Mouse (Mus musculus): Measurements from ENCODE around the gene Nkpd1. TPM values are rescaled to one million over a fixed set of nuclear protein-coding genes. Genes with fewer than 3 reads are reported as not detected.
"Not testable (repeated sequence)": the region's sequence is repeated elsewhere in the genome, so short reads cannot be mapped to it uniquely, and the experiment has no call there.

Gene Nkpd1
- polyA plus RNA-seq, 1 experiment from 2014 or later: 0.14 TPM

DNA sequence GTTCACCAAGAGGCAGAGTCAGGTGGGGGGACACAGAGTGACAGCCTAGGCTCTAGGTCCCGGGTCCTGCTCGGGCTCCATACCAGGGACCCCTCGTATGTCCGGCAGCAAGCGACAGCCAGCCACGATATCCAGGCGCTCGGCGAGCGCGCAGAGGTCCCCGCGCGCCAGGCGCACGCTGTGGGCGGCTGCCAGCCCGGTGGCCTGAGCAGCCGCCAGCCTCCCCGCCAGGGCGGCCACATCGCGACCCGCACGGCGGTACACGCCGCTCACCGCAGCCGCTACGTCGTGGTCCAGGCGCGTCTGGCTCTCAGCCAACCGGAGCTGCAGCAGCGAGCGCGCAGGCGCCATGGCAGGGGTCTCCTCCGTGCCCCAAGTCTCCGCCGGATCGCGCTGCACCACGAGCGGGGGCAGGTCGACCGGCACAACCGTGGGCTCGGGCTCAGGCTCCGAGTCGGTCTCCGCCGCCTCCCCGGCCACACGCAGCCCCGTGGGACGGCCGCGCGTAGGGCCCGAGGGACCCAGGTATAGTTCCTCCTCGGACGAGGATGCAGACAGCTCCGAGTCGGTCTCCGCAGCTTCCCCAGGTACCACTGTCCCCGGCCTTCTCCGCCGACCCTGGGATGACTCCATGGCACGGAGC, 10.5 kb upstream of the Nkpd1 start:
- peaks cover 15% of the 10 kb centered on the region for H3K4me1 ChIP-seq (replicated peaks)
- peak overlapping the region; percentile 76 for H3K9ac ChIP-seq (replicated peaks)
- peak overlapping the region; percentile 72; the same call in 1 of the 2 replicates for H3K27ac ChIP-seq
- under 1% methylated on average over 71 of the region's 71 CpGs for WGBS
- H3K4me3 ChIP-seq (replicated peaks): peak overlapping the region; percentile 81
- 0 out of 2 replicates have a peak, but pooled peaks cover 3% of the 10 kb centered on the region for H3K36me3 ChIP-seq
- peak overlapping the region; percentile 94 for H3K4me2 ChIP-seq
- no peaks in the 10 kb centered on the region for H3K27me3 ChIP-seq
- no peak for ATAC-seq (ENCODE audit: insufficient number of reproducible peaks, insufficient read depth, low FRiP score, low TSS enrichment, low read depth)
- no peaks in the 10 kb centered on the region for H3K9me3 ChIP-seq

- no peaks in the 10 kb centered on the region for H3K9me3 ChIP-seq
- no peaks in the 10 kb centered on the region for H3K27me3 ChIP-seq
- H3K4me1 ChIP-seq (replicated peaks): peaks cover 15% of the 10 kb centered on the region
- ATAC-seq (ENCODE audit: insufficient number of reproducible peaks, insufficient read depth, low FRiP score, low TSS enrichment, low read depth): no peak
- WGBS: 5% methylated on average over 18 of the region's 18 CpGs
- peak overlapping the region; percentile 72; the same call in 1 of the 2 replicates for H3K27ac ChIP-seq
- H3K9ac ChIP-seq (replicated peaks): peak overlapping the region; percentile 76
- H3K4me2 ChIP-seq: peak overlapping the region; percentile 94
- H3K36me3 ChIP-seq: 0 out of 2 replicates have a peak, but pooled peaks cover 3% of the 10 kb centered on the region
- H3K4me3 ChIP-seq (replicated peaks): peak overlapping the region; percentile 81
Measured at GRCm38 (mm10) chr7:19507612-19507981, 10.0 kb upstream of the Nkpd1 start.

DNA sequence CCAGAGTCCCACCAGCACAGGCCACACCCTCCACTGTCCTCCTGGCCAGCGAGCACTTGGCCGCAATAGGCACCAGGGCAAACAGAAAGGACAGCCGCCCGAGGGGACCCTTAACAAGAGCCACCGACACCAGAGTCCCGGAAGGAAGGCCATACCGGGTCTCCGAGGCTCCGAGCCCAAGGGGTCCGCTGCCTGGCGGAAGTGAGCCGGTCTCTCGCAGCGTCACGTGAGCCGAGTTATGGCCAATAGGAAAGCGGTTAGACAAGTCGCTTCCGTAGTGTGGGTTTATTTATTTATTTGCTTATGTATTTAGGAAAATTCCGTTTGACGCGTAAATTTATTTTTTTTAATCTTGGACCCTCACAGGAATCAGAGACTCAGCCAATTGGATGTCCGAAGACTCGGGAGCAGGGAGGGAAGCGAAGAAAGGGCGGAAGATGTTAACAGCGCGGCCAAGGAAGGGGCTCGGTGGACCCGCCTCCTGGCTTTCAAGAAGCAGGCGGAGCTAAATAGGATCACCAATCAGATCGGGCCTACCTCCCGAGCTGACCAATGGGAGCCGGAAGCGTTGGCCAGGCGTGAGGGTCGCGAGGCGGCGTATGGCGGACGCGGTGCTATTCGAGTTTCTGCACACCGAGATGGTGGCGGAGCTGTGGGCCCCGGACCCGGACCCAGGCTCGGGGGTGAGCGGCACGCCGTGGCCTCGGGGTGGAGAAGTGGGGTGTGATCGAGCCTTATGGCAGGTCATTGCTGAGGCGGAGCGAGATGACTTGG, 9.3 kb upstream of the Nkpd1 start, which contains the start of the genes Bloc1s3 and Trappc6a:
Gene Bloc1s3, minus strand, starts transcription at position 218 of the 774 bp plus-strand sequence.
Gene Trappc6a, plus strand, starts transcription at position 246 of the 774 bp plus-strand sequence.
- H3K27me3 ChIP-seq: no peaks in the 10 kb centered on the region
- 0 out of 2 replicates have a peak, but pooled peaks cover 3% of the 10 kb centered on the region for H3K36me3 ChIP-seq
- H3K4me2 ChIP-seq: peak within 1 kb of the TSS; percentile 94
- H3K9me3 ChIP-seq: no peaks in the 10 kb centered on the region
- under 1% methylated on average over 56 of the region's 56 CpGs for WGBS
- H3K27ac ChIP-seq: peak within 1 kb of the TSS; percentile 72
- peaks cover 15% of the 10 kb centered on the region for H3K4me1 ChIP-seq (replicated peaks)
- peak within 1 kb of the TSS; percentile 84 for H3K9ac ChIP-seq (replicated peaks)
- peak; percentile 89 for ATAC-seq (ENCODE audit: insufficient number of reproducible peaks, insufficient read depth, low FRiP score, low TSS enrichment, low read depth)
- H3K4me3 ChIP-seq (replicated peaks): peak within 1 kb of the TSS; percentile 81

- Histone ChIP-seq H3K4me2 (peak overlapping the region; percentile 94), H3K4me3 (replicated peaks) (peak overlapping the region; percentile 81), H3K9me3 (no peaks in the 10 kb centered on the region), H3K27ac (peak overlapping the region; percentile 56; the same call in 1 of the 2 replicates), H3K9ac (replicated peaks) (peak overlapping the region; percentile 84), H3K27me3 (no peaks in the 10 kb centered on the region), H3K36me3 (0 out of 2 replicates have a peak, but pooled peaks cover 3% of the 10 kb centered on the region), H3K4me1 (replicated peaks) (peaks cover 15% of the 10 kb centered on the region)
- 9% methylated on average over 15 of the region's 15 CpGs for WGBS
- ATAC-seq (ENCODE audit: insufficient number of reproducible peaks, insufficient read depth, low FRiP score, low TSS enrichment, low read depth): peak; percentile 4
Measured at GRCm38 (mm10) chr7:19508924-19509568, 8.6 kb upstream of the Nkpd1 start.

DNA sequence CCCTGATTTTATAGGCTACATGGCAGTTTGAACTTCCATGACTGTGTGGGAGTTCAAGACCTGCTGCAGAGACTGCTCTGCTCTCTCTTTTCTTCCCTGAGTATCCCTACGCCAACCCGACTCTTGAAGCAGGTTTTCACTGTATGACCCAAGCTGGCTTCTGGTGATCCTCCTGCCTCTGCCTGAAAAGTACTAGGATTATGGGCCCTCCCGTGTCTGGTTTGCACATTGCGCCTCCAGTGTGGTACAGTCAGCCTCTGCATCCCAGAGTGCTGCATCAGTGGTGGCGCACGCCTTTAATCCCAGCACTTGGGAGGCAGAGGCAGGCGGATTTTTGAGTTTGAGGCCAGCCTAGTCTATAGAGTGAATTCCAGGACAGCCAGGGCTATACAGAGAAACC, 7.9 kb upstream of the Nkpd1 start:
- no peak for ATAC-seq (ENCODE audit: insufficient number of reproducible peaks, insufficient read depth, low FRiP score, low TSS enrichment, low read depth)
- H3K4me3 ChIP-seq (replicated peaks): peak overlapping the region; percentile 81; the same call in 1 of the 2 replicates
- H3K36me3 ChIP-seq: 0 out of 2 replicates have a peak, but pooled peaks cover 3% of the 10 kb centered on the region
- H3K4me2 ChIP-seq: peak overlapping the region; percentile 94
- H3K27me3 ChIP-seq: no peaks in the 10 kb centered on the region
- no peaks in the 10 kb centered on the region for H3K9me3 ChIP-seq
- 95% methylated on average over 7 of the region's 7 CpGs for WGBS
- no peak overlapping the region for H3K27ac ChIP-seq
- peak overlapping the region; percentile 84; the same call in 1 of the 2 replicates for H3K9ac ChIP-seq (replicated peaks)
- H3K4me1 ChIP-seq (replicated peaks): peaks cover 15% of the 10 kb centered on the region

- not testable (repeated sequence) for H3K36me3 ChIP-seq; H3K4me3 ChIP-seq (replicated peaks); H3K9ac ChIP-seq (replicated peaks); H3K4me2 ChIP-seq; H3K27ac ChIP-seq; ATAC-seq (ENCODE audit: insufficient number of reproducible peaks, insufficient read depth, low FRiP score, low TSS enrichment, low read depth); H3K9me3 ChIP-seq
- peaks cover 13% of the 10 kb centered on the region for H3K4me1 ChIP-seq (replicated peaks)
- peaks cover 16% of the 10 kb centered on the region for H3K27me3 ChIP-seq
- 83% methylated on average over 7 of the region's 7 CpGs for WGBS
Measured at GRCm38 (mm10) chr7:19511934-19512333, 5.7 kb upstream of the Nkpd1 start.

GRCm38 (mm10) chr7:19512353-19512752, 5.3 kb upstream of the Nkpd1 start:
- H3K9ac ChIP-seq (replicated peaks): no peak overlapping the region
- H3K4me2 ChIP-seq: no peak overlapping the region
- no peaks in the 10 kb centered on the region for H3K9me3 ChIP-seq
- peaks cover 20% of the 10 kb centered on the region for H3K27me3 ChIP-seq
- no peak overlapping the region for H3K4me3 ChIP-seq (replicated peaks)
- ATAC-seq (ENCODE audit: insufficient number of reproducible peaks, insufficient read depth, low FRiP score, low TSS enrichment, low read depth): no peak
- WGBS: 77% methylated on average over 6 of the region's 6 CpGs
- H3K36me3 ChIP-seq: 0 out of 2 replicates have a peak, but pooled peaks cover 3% of the 10 kb centered on the region
- no peak overlapping the region for H3K27ac ChIP-seq
- H3K4me1 ChIP-seq (replicated peaks): peaks cover 13% of the 10 kb centered on the region

DNA sequence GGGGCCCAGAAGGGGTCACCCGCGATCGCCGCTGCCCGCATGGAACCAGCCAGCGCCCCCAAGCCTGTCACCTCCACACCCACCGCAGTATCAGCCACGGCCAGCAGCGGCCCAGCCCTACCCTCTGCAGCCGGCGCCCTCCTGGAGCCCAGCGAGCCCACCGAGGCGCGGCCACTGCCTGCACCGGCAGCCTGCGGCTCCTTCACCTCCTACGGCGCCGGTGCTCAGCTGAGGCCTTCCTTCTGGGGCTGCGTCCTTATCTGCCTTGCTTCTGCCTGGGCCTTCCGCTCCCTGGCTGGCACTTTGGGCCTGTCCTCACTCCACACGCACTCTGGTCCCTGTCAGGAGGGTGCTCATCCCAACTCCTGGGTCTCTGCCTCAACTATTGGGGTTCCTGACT, 2.4 kb downstream of the Nkpd1 start:
- WGBS: 6% methylated on average over 23 of the region's 23 CpGs
- H3K9ac ChIP-seq (replicated peaks): peak overlapping the region; percentile 57
- H3K27me3 ChIP-seq: peaks cover 97% of the 10 kb centered on the region
- H3K4me2 ChIP-seq: peak overlapping the region; percentile 56
- H3K27ac ChIP-seq: no peak overlapping the region
- peaks cover 33% of the 10 kb centered on the region for H3K4me1 ChIP-seq (replicated peaks)
- H3K9me3 ChIP-seq: no peaks in the 10 kb centered on the region
- peak overlapping the region; percentile 34 for H3K4me3 ChIP-seq (replicated peaks)
- ATAC-seq (ENCODE audit: insufficient number of reproducible peaks, insufficient read depth, low FRiP score, low TSS enrichment, low read depth): no peak
- H3K36me3 ChIP-seq: no peaks in the 10 kb centered on the region

DNA sequence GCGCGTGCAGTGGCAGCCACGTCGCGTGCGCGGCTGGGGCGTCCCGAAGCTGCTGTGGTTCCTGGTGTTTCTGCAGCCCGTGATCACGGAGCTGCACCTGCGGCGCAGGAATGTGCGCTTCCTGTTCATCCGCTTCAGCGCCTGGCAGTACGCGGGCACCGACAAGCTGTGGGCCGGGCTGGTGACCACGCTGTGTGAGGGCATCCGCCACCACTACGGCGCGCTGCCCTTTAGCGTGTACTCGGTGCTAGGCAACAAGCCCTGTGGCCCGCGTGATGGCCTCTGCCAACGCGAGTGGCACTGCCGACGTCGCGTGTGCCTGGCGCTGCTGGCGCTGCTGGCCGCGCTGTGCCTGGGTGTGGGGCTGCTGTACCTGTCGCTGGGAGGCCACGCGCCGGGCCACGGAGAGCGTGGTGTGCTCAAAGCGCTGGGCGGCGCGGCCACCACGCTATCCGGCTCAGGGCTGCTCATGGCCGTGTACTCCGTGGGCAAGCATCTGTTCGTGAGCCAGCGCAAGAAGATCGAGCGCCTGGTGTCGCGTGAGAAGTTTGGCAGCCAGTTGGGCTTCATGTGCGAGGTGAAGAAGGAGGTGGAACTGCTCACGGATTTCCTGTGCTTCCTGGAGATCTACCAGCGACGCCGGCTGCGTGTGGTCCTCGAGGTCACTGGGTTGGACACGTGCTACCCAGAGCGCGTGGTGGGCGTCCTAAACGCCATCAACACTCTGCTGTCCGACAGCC, 5.5 kb downstream of the Nkpd1 start:
- Histone ChIP-seq H3K9ac (replicated peaks) (0 out of 2 replicates have a peak overlapping the region, but pooled peaks have one; percentile 51), H3K36me3 (no peaks in the 10 kb centered on the region), H3K4me2 (peak overlapping the region; percentile 86), H3K9me3 (no peaks in the 10 kb centered on the region), H3K4me1 (replicated peaks) (peaks cover 27% of the 10 kb centered on the region), H3K27me3 (peaks cover 89% of the 10 kb centered on the region), H3K4me3 (replicated peaks) (peak overlapping the region; percentile 45), H3K27ac (no peak overlapping the region)
- no peak for ATAC-seq (ENCODE audit: insufficient number of reproducible peaks, insufficient read depth, low FRiP score, low TSS enrichment, low read depth)
- WGBS: 12% methylated on average over 72 of the region's 72 CpGs

- peak; percentile 35; the same call in 1 of the 2 replicates for ATAC-seq (ENCODE audit: insufficient number of reproducible peaks, insufficient read depth, low FRiP score, low TSS enrichment, low read depth)
- no peak overlapping the region for H3K27ac ChIP-seq
- peak overlapping the region; percentile 45 for H3K4me3 ChIP-seq (replicated peaks)
- no peaks in the 10 kb centered on the region for H3K9me3 ChIP-seq
- H3K36me3 ChIP-seq: peaks cover 6% of the 10 kb centered on the region
- WGBS: 1% methylated on average over 64 of the region's 64 CpGs
- peak overlapping the region; percentile 51 for H3K9ac ChIP-seq (replicated peaks)
- H3K27me3 ChIP-seq: peaks cover 82% of the 10 kb centered on the region
- peaks cover 27% of the 10 kb centered on the region for H3K4me1 ChIP-seq (replicated peaks)
- H3K4me2 ChIP-seq: peak overlapping the region; percentile 86
Measured at GRCm38 (mm10) chr7:19523757-19524419, 6.2 kb downstream of the Nkpd1 start.
